Mouse (Mus musculus): ENCODE measurements around the gene Rgl2. TPM values are rescaled to one million over a fixed set of nuclear protein-coding genes. Genes with fewer than 3 reads are reported as not detected.

Gene Rgl2
- polyA plus RNA-seq, 1 experiment from 2014 or later = 52.7 TPM

- 88% methylated on average over 10 of the region's 10 CpGs for WGBS
- no peak overlapping the region for H3K9ac ChIP-seq (ENCODE audit: low read depth, low read length)
- H3K27ac ChIP-seq (ENCODE audit: low read depth, low read length) = no peak overlapping the region
- H3K4me1 ChIP-seq (ENCODE audit: control insufficient read depth, insufficient read depth, low read depth, low read length) = peaks cover 21% of the 10 kb centered on the region
- ATAC-seq = no peak
- peaks cover 21% of the 10 kb centered on the region for H3K36me3 ChIP-seq (ENCODE audit: control insufficient read depth, insufficient read depth, low read length)
- H3K4me3 ChIP-seq (ENCODE audit: low read length) = no peak overlapping the region
- H3K4me2 ChIP-seq (ENCODE audit: low read length) = no peak overlapping the region
- H3K27me3 ChIP-seq (replicated peaks; ENCODE audit: control insufficient read depth, insufficient read depth, low read length) = no peaks in the 10 kb centered on the region
- no peaks in the 10 kb centered on the region for H3K9me3 ChIP-seq (ENCODE audit: control insufficient read depth, low read length)
Observed at GRCm38 (mm10) chr17:33913264-33913663, 16.1 kb upstream of the Rgl2 start.

- ATAC-seq = no peak
- no peak overlapping the region for H3K9ac ChIP-seq (ENCODE audit: low read depth, low read length)
- H3K4me1 ChIP-seq (ENCODE audit: control insufficient read depth, insufficient read depth, low read depth, low read length) = peaks cover 23% of the 10 kb centered on the region
- H3K27ac ChIP-seq (ENCODE audit: low read depth, low read length) = no peak overlapping the region
- no peaks in the 10 kb centered on the region for H3K9me3 ChIP-seq (ENCODE audit: control insufficient read depth, low read length)
- 0 out of 2 replicates have a peak, but pooled peaks cover 3% of the 10 kb centered on the region for H3K27me3 ChIP-seq (replicated peaks; ENCODE audit: control insufficient read depth, insufficient read depth, low read length)
- no peak overlapping the region for H3K4me2 ChIP-seq (ENCODE audit: low read length)
- WGBS = 93% methylated on average over 8 of the region's 8 CpGs
- no peak overlapping the region for H3K4me3 ChIP-seq (ENCODE audit: low read length)
- peaks cover 21% of the 10 kb centered on the region for H3K36me3 ChIP-seq (ENCODE audit: control insufficient read depth, insufficient read depth, low read length)
Observed at GRCm38 (mm10) chr17:33913905-33914304, 15.4 kb upstream of the Rgl2 start.

- Histone ChIP-seq H3K9ac (ENCODE audit: low read depth, low read length) (no peak overlapping the region), H3K4me1 (ENCODE audit: control insufficient read depth, insufficient read depth, low read depth, low read length) (peaks cover 31% of the 10 kb centered on the region), H3K36me3 (ENCODE audit: control insufficient read depth, insufficient read depth, low read length) (peaks cover 21% of the 10 kb centered on the region), H3K4me2 (ENCODE audit: low read length) (peak overlapping the region; percentile 57), H3K27me3 (replicated peaks; ENCODE audit: control insufficient read depth, insufficient read depth, low read length) (0 out of 2 replicates have a peak, but pooled peaks cover 3% of the 10 kb centered on the region), H3K27ac (ENCODE audit: low read depth, low read length) (no peak overlapping the region), H3K9me3 (ENCODE audit: control insufficient read depth, low read length) (no peaks in the 10 kb centered on the region), H3K4me3 (ENCODE audit: low read length) (no peak overlapping the region; the same call in 1 of the 2 replicates)
- 66% methylated on average over 13 of the region's 13 CpGs for WGBS
- ATAC-seq = no peak
Observed at GRCm38 (mm10) chr17:33914969-33915391, 14.4 kb upstream of the Rgl2 start.

- ATAC-seq = peak; percentile 92
- Histone ChIP-seq H3K4me2 (ENCODE audit: low read length) (peak within 1 kb of the TSS; percentile 57), H3K4me1 (ENCODE audit: control insufficient read depth, insufficient read depth, low read depth, low read length) (peaks cover 30% of the 10 kb centered on the region), H3K4me3 (ENCODE audit: low read length) (peak within 1 kb of the TSS; percentile 60), H3K9me3 (ENCODE audit: control insufficient read depth, low read length) (no peaks in the 10 kb centered on the region), H3K9ac (ENCODE audit: low read depth, low read length) (peak within 1 kb of the TSS; percentile 75), H3K36me3 (ENCODE audit: control insufficient read depth, insufficient read depth, low read length) (peaks cover 21% of the 10 kb centered on the region), H3K27me3 (replicated peaks; ENCODE audit: control insufficient read depth, insufficient read depth, low read length) (0 out of 2 replicates have a peak, but pooled peaks cover 3% of the 10 kb centered on the region), H3K27ac (ENCODE audit: low read depth, low read length) (peak within 1 kb of the TSS; percentile 87)
- under 1% methylated on average over 31 of the region's 34 CpGs for WGBS
Observed at GRCm38 (mm10) chr17:33915671-33916250, 13.6 kb upstream of the Rgl2 start, which contains the start of the genes Tapbp and Zbtb22. TSS of gene Tapbp (plus strand) at chr17:33915899. TSS of gene Zbtb22 (plus strand) at chr17:33915904.

GRCm38 (mm10) chr17:33916294-33916693 lies 13.0 kb upstream of the Rgl2 start:
- Histone ChIP-seq H3K36me3 (ENCODE audit: control insufficient read depth, insufficient read depth, low read length) (peaks cover 21% of the 10 kb centered on the region), H3K4me1 (ENCODE audit: control insufficient read depth, insufficient read depth, low read depth, low read length) (peaks cover 30% of the 10 kb centered on the region)

GRCm38 (mm10) chr17:33916847-33917655 lies 12.3 kb upstream of the Rgl2 start:
- H3K4me1 ChIP-seq (ENCODE audit: control insufficient read depth, insufficient read depth, low read depth, low read length) = peaks cover 30% of the 10 kb centered on the region
- H3K4me2 ChIP-seq (ENCODE audit: low read length) = peak overlapping the region; percentile 57
- no peak for ATAC-seq
- 0 out of 2 replicates have a peak, but pooled peaks cover 3% of the 10 kb centered on the region for H3K27me3 ChIP-seq (replicated peaks; ENCODE audit: control insufficient read depth, insufficient read depth, low read length)
- peak overlapping the region; percentile 60 for H3K4me3 ChIP-seq (ENCODE audit: low read length)
- WGBS = 70% methylated on average over 31 of the region's 31 CpGs
- H3K27ac ChIP-seq (ENCODE audit: low read depth, low read length) = no peak overlapping the region
- H3K9ac ChIP-seq (ENCODE audit: low read depth, low read length) = peak overlapping the region; percentile 75
- no peaks in the 10 kb centered on the region for H3K9me3 ChIP-seq (ENCODE audit: control insufficient read depth, low read length)
- peaks cover 19% of the 10 kb centered on the region for H3K36me3 ChIP-seq (ENCODE audit: control insufficient read depth, insufficient read depth, low read length)

More at GRCm38 (mm10) chr17:33916294-33916693, 13.0 kb upstream of the Rgl2 start:
- peak overlapping the region; percentile 57 for H3K4me2 ChIP-seq (ENCODE audit: low read length)
- under 1% methylated on average over 20 of the region's 20 CpGs for WGBS
- H3K9me3 ChIP-seq (ENCODE audit: control insufficient read depth, low read length) = no peaks in the 10 kb centered on the region
- H3K4me3 ChIP-seq (ENCODE audit: low read length) = peak overlapping the region; percentile 60
- peak overlapping the region; percentile 87 for H3K27ac ChIP-seq (ENCODE audit: low read depth, low read length)
- peak overlapping the region; percentile 75 for H3K9ac ChIP-seq (ENCODE audit: low read depth, low read length)
- ATAC-seq = peak; percentile 2
- H3K27me3 ChIP-seq (replicated peaks; ENCODE audit: control insufficient read depth, insufficient read depth, low read length) = 0 out of 2 replicates have a peak, but pooled peaks cover 3% of the 10 kb centered on the region

- ATAC-seq = no peak
- H3K4me2 ChIP-seq (ENCODE audit: low read length) = no peak overlapping the region
- whole genome bisulfite sequencing = 81% methylated on average over 18 of the region's 18 CpGs
- 0 out of 2 replicates have a peak, but pooled peaks cover 3% of the 10 kb centered on the region for H3K27me3 ChIP-seq (replicated peaks; ENCODE audit: control insufficient read depth, insufficient read depth, low read length)
- H3K27ac ChIP-seq (ENCODE audit: low read depth, low read length) = no peak overlapping the region
- peaks cover 30% of the 10 kb centered on the region for H3K4me1 ChIP-seq (ENCODE audit: control insufficient read depth, insufficient read depth, low read depth, low read length)
- H3K9me3 ChIP-seq (ENCODE audit: control insufficient read depth, low read length) = no peaks in the 10 kb centered on the region
- H3K9ac ChIP-seq (ENCODE audit: low read depth, low read length) = no peak overlapping the region
- no peak overlapping the region for H3K4me3 ChIP-seq (ENCODE audit: low read length)
- H3K36me3 ChIP-seq (ENCODE audit: control insufficient read depth, insufficient read depth, low read length) = peaks cover 13% of the 10 kb centered on the region
Observed at GRCm38 (mm10) chr17:33917656-33918292, 11.6 kb upstream of the Rgl2 start.

GRCm38 (mm10) chr17:33918293-33919203 lies 10.8 kb upstream of the Rgl2 start:
- H3K9ac ChIP-seq (ENCODE audit: low read depth, low read length) = peak overlapping the region; percentile 63; the same call in 1 of the 2 replicates
- 0 out of 2 replicates have a peak, but pooled peaks cover 3% of the 10 kb centered on the region for H3K27me3 ChIP-seq (replicated peaks; ENCODE audit: control insufficient read depth, insufficient read depth, low read length)
- peaks cover 30% of the 10 kb centered on the region for H3K4me1 ChIP-seq (ENCODE audit: control insufficient read depth, insufficient read depth, low read depth, low read length)
- H3K9me3 ChIP-seq (ENCODE audit: control insufficient read depth, low read length) = no peaks in the 10 kb centered on the region
- no peak for ATAC-seq
- peaks cover 9% of the 10 kb centered on the region for H3K36me3 ChIP-seq (ENCODE audit: control insufficient read depth, insufficient read depth, low read length)
- peak overlapping the region; percentile 49 for H3K4me3 ChIP-seq (ENCODE audit: low read length)
- H3K27ac ChIP-seq (ENCODE audit: low read depth, low read length) = no peak overlapping the region
- WGBS = 59% methylated on average over 37 of the region's 37 CpGs
- H3K4me2 ChIP-seq (ENCODE audit: low read length) = peak overlapping the region; percentile 78
